ENCODE assay signal across 8 mouse cellular contexts in genomic region chr13:107619430-107619927, GRCm38 (mm10).
DNase-seq lines count a peak whose midpoint lies in the region; ATAC-seq and TF ChIP-seq lines count a peak whose summit lies in the region.
"Had no signal": no experiment of that assay in that cellular context is flagged by ENCODE, and none has a peak within 500 bp of the region (broad histone marks: within the 10 kb centered on the region; RNA-seq: fewer than 3 reads in every experiment).

No protein-coding gene starts in this region.

- H3K36me3 ChIP-seq in forebrain, embryonic 14.5 days (ENCODE audit: control insufficient read depth, insufficient read depth, low read length), result no peaks in the 10 kb centered on the region

- H3K4me2 ChIP-seq in forebrain, embryonic 14.5 days (ENCODE audit: low read length), result no peak overlapping the region

- H3K4me1 ChIP-seq in forebrain, embryonic 14.5 days (ENCODE audit: control insufficient read depth, insufficient read depth, low read length), result peaks cover 22% of the 10 kb centered on the region

- no peaks in the 10 kb centered on the region for H3K9me3 ChIP-seq in forebrain, embryonic 14.5 days (replicated peaks; ENCODE audit: control insufficient read depth, low read length)

- no peak overlapping the region for H3K4me3 ChIP-seq in forebrain, embryonic 14.5 days (ENCODE audit: low read depth, low read length)
- H3K4me3 ChIP-seq in gastrocnemius, adult 2 months, result no peak overlapping the region

- no peak for TF ChIP-seq CTCF in gastrocnemius, adult 2 months (IDR thresholded peaks at IDR 0.05)

- peak overlapping the region; percentile 21; the same call in 1 of the 2 replicates for H3K27ac ChIP-seq in forebrain, embryonic 14.5 days (ENCODE audit: low read depth, low read length)
- H3K27ac ChIP-seq in gastrocnemius, adult 2 months, result no peak overlapping the region
- H3K27ac ChIP-seq: macrophage had no signal

- intact Hi-C loops in gastrocnemius, adult 2 months (cut with DNase I), result loop anchor here (10.0 kb wide), 1 partner anchor 265 kb away; no protein-coding TSS in a partner anchor

- no peak overlapping the region for H3K9ac ChIP-seq in forebrain, embryonic 14.5 days (ENCODE audit: low read length)

- peak; percentile 25 for ATAC-seq in forebrain, embryonic 14.5 days

- no peaks in the 10 kb centered on the region for H3K27me3 ChIP-seq in forebrain, embryonic 14.5 days (replicated peaks; ENCODE audit: control insufficient read depth, insufficient read depth, low read length)

- peak; percentile 5 for DNase-seq in spleen, adult 12 weeks (ENCODE audit: low spot score)
- no peak for DNase-seq in spleen, postnatal 14 days (ENCODE audit: low spot score in 2 of 2)
- no peak for DNase-seq in forebrain, embryonic 14.5 days (ENCODE audit: low spot score)
- peak; percentile 19 to 38 for DNase-seq in lung, postnatal 4 days
- no peak for DNase-seq in frontal cortex, postnatal 14 days (ENCODE audit: low spot score in 2 of 2)
- no peak for DNase-seq in gastrocnemius, adult 2 months
- no peak for DNase-seq in right cerebral cortex, postnatal 36 days (ENCODE audit: low spot score in 2 of 2)

- 41% methylated on average over 9 of the region's 9 CpGs for WGBS in forebrain, embryonic 14.5 days

Comparison
In these comparisons a context has a peak if more than half of its experiments do, and no peak if none do; other contexts are left out.
1. DNase-seq: peak in spleen, adult 12 weeks (single experiment) and lung, postnatal 4 days (2 of 2); none in spleen, postnatal 14 days (0 of 2), forebrain, embryonic 14.5 days (single experiment), frontal cortex, postnatal 14 days (0 of 2), gastrocnemius, adult 2 months (single experiment) and right cerebral cortex, postnatal 36 days (0 of 2).